Mouse (Mus musculus): ENCODE results near the gene Vmn2r43. TPM values are rescaled to one million over a fixed set of nuclear protein-coding genes. Genes with fewer than 3 reads are reported as not detected.
"Not testable (repeated sequence)": the region's sequence is repeated elsewhere in the genome, so short reads cannot be mapped to it uniquely, and the experiment has no call there.

Gene Vmn2r43
- polyA plus RNA-seq (2014; fragmentation: Nextera tagmentation; extraction: Ambion mirVana) = not detected in 2 replicates

GRCm38 (mm10) chr7:8260499-8260898 is at the start of gene Vmn2r43:
TSS of gene Vmn2r43 (minus strand) at chr7:8260599.
- not testable (repeated sequence) for H3K4me1 ChIP-seq (ENCODE audit: control insufficient read depth, insufficient read depth, low read length); DNase-seq (ENCODE audit: low spot score); H3K9me3 ChIP-seq (replicated peaks; ENCODE audit: control insufficient read depth, low read length); H3K4me3 ChIP-seq (ENCODE audit: low read depth, low read length); H3K4me2 ChIP-seq (ENCODE audit: low read depth, low read length); H3K36me3 ChIP-seq (replicated peaks; ENCODE audit: control insufficient read depth, insufficient read depth, low read depth, low read length); ATAC-seq (replicated peaks; ENCODE audit: insufficient number of reproducible peaks, low FRiP score, low TSS enrichment, low read depth); H3K9ac ChIP-seq (replicated peaks; ENCODE audit: low read length); H3K27ac ChIP-seq (replicated peaks; ENCODE audit: low read depth, low read length); H3K27me3 ChIP-seq (ENCODE audit: control insufficient read depth, insufficient read depth, low read length)
- no CpG with 5 or more reads among the region's 1 CpGs for WGBS

- not testable (repeated sequence) for H3K4me3 ChIP-seq (ENCODE audit: low read depth, low read length); H3K27ac ChIP-seq (replicated peaks; ENCODE audit: low read depth, low read length); DNase-seq (ENCODE audit: low spot score); H3K36me3 ChIP-seq (replicated peaks; ENCODE audit: control insufficient read depth, insufficient read depth, low read depth, low read length); H3K4me2 ChIP-seq (ENCODE audit: low read depth, low read length); H3K27me3 ChIP-seq (ENCODE audit: control insufficient read depth, insufficient read depth, low read length); H3K9ac ChIP-seq (replicated peaks; ENCODE audit: low read length); ATAC-seq (replicated peaks; ENCODE audit: insufficient number of reproducible peaks, low FRiP score, low TSS enrichment, low read depth); H3K9me3 ChIP-seq (replicated peaks; ENCODE audit: control insufficient read depth, low read length); H3K4me1 ChIP-seq (ENCODE audit: control insufficient read depth, insufficient read depth, low read length)
- WGBS = no CpG with 5 or more reads among the region's 2 CpGs
Observed at GRCm38 (mm10) chr7:8200220-8200619, 60.2 kb downstream of the Vmn2r43 start, which contains the start of gene Vmn2r42. TSS of gene Vmn2r42 (minus strand) at chr7:8200320.

Other genes with a start within 250 kb of the Vmn2r43 start
- not detected in 2 replicates for gene Vmn2r41, start 98.9 kb downstream of the Vmn2r43 start, polyA plus RNA-seq (2014; fragmentation: Nextera tagmentation; extraction: Ambion mirVana)
- gene Vmn2r42, start 60.3 kb downstream of the Vmn2r43 start, polyA plus RNA-seq (2014; fragmentation: Nextera tagmentation; extraction: Ambion mirVana) = not detected in 2 replicates
- not detected in 2 replicates for gene Vmn2r44, start 122.7 kb upstream of the Vmn2r43 start, polyA plus RNA-seq (2014; fragmentation: Nextera tagmentation; extraction: Ambion mirVana)
- not detected in 2 replicates for gene Vmn2r45, start 228.5 kb upstream of the Vmn2r43 start, polyA plus RNA-seq (2014; fragmentation: Nextera tagmentation; extraction: Ambion mirVana)

All from embryonic facial prominence, embryonic 11.5 days (tissue).